Mouse (Mus musculus) neutrophil, adult 83 days (primary cell): ENCODE data around the gene Pkhd1. TPM values are rescaled to one million over a fixed set of nuclear protein-coding genes. Genes with fewer than 3 reads are reported as not detected.

Experiments
- total RNA-seq, 2 experiments: library from RNA; stranded (reverse); gene quantifications; one replicate each; pipeline ENCODE4 v1.2.4; 2023

Pkhd1 gene
- not detected for total RNA-seq

GRCm38 (mm10) chr1:20617849-20618530, at the start of gene Pkhd1:
Pkhd1 (minus strand) TSS chr1:20618064.

Other genes with a start within 250 kb of the Pkhd1 start
- gene Il17a, start 112.8 kb upstream of the Pkhd1 start, total RNA-seq = not detected
- under 1 TPM; 0.46 to 0.75 TPM for gene Il17f, start 172.6 kb upstream of the Pkhd1 start, total RNA-seq
- 100 to 1,000 TPM; 106 to 115 TPM for gene Mcm3, start 202.2 kb upstream of the Pkhd1 start, total RNA-seq